ENCODE assay signal across 25 mouse cellular contexts in the genomic region with DNA sequence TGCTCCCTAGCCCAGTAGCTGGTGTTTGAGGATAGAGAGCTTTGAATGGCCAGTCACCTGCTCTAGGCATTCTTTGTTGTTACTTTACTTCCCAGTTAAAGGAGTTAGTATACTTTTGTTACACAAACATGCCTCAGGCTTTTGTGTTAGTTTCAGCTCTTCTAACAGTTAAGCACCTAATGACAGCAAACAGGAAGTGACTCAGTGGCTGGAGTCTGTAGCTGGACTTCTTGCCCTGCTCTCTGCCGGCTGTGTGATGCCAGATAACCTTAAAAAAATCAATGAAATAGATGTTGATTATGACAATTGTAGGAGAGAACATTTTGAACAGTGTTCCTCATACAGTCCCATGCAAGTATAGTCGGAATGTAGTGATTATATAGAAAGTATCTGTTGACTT. TPM values are rescaled to one million over a fixed set of nuclear protein-coding genes. Genes with fewer than 3 reads are reported as not detected.
DNase-seq lines count a peak whose midpoint lies in the region; ATAC-seq and TF ChIP-seq lines count a peak whose summit lies in the region.
"Had no signal": no experiment of that assay in that cellular context is flagged by ENCODE, and none has a peak within 500 bp of the region (broad histone marks: within the 10 kb centered on the region; RNA-seq: fewer than 3 reads in every experiment).

No protein-coding gene starts in this region.

- no peak for ATAC-seq in hindbrain, postnatal 0 days
- ATAC-seq: CD4-positive, CD25-positive, alpha-beta regulatory T cell, adult 4 months; forebrain, embryonic 14.5 days; intestine, embryonic 15.5 days had no signal

- no peaks in the 10 kb centered on the region for H3K27me3 ChIP-seq in hindbrain, postnatal 0 days (ENCODE audit: insufficient read depth, low read length)
- H3K27me3 ChIP-seq: heart, embryonic 13.5 days; hindbrain, embryonic 15.5 days; intestine, embryonic 15.5 days had no signal

- no peaks in the 10 kb centered on the region for H3K36me3 ChIP-seq in hindbrain, postnatal 0 days (ENCODE audit: insufficient read depth, low read length)
- H3K36me3 ChIP-seq: heart, embryonic 10.5 days; heart, embryonic 13.5 days; hindbrain, embryonic 15.5 days; intestine, embryonic 15.5 days had no signal

- WGBS in hindbrain, postnatal 0 days = 65% methylated on average over 2 of the region's 2 CpGs

- no peak overlapping the region for H3K4me2 ChIP-seq in hindbrain, postnatal 0 days (ENCODE audit: low read depth, low read length)
- H3K4me2 ChIP-seq: heart, embryonic 13.5 days; hindbrain, embryonic 15.5 days; intestine, embryonic 15.5 days had no signal

- peak; percentile 68 for DNase-seq in 416B (ENCODE audit: low read depth)
- DNase-seq in MEL-GATA-1-ER (ENCODE audit: extremely low read depth, low read depth) = peak; percentile 16
- DNase-seq in R1 (ENCODE audit: low read depth, low spot score) = peak; percentile 10
- DNase-seq in right cerebral cortex, postnatal 4 days = no peak
- no peak for DNase-seq in kidney, postnatal 10 days
- no peak for DNase-seq in kidney, postnatal 25 days
- DNase-seq in hindbrain, postnatal 0 days (ENCODE audit: low spot score) = no peak
- DNase-seq: adrenal gland, postnatal 10 days; adrenal gland, postnatal 36 days; cerebellum, adult 18-20 months; cerebellum, adult 9-10 months; cerebellum, postnatal 14 days; gastrocnemius, postnatal 10 days; gastrocnemius, postnatal 36 days; heart, adult 2 months; heart, postnatal 14 days; heart, postnatal 4 days; kidney, adult 11 months; kidney, adult 8-10 months had no signal

- H3K9ac ChIP-seq in hindbrain, postnatal 0 days (replicated peaks; ENCODE audit: low read length) = no peak overlapping the region
- H3K9ac ChIP-seq: heart, embryonic 13.5 days; hindbrain, embryonic 15.5 days; intestine, embryonic 15.5 days had no signal

- no peak for TF ChIP-seq CTCF in hindbrain, postnatal 0 days (IDR thresholded peaks at IDR 0.05; ENCODE audit: low read depth)

- H3K4me3 ChIP-seq in hindbrain, postnatal 0 days (ENCODE audit: low read length) = no peak overlapping the region
- H3K4me3 ChIP-seq: heart, adult 2 months; heart, embryonic 10.5 days; heart, embryonic 13.5 days; hindbrain, embryonic 15.5 days; intestine, embryonic 15.5 days had no signal

- H3K9me3 ChIP-seq in hindbrain, postnatal 0 days (ENCODE audit: low read length) = no peaks in the 10 kb centered on the region
- H3K9me3 ChIP-seq: heart, embryonic 10.5 days; heart, embryonic 13.5 days; hindbrain, embryonic 15.5 days; intestine, embryonic 15.5 days had no signal

- no peak overlapping the region for H3K27ac ChIP-seq in hindbrain, postnatal 0 days
- H3K27ac ChIP-seq: heart, adult 2 months; heart, embryonic 10.5 days; heart, embryonic 13.5 days; hindbrain, embryonic 15.5 days; intestine, embryonic 15.5 days had no signal

- H3K4me1 ChIP-seq in hindbrain, postnatal 0 days (ENCODE audit: insufficient read depth, low read length) = no peaks in the 10 kb centered on the region
- H3K4me1 ChIP-seq: heart, embryonic 10.5 days; heart, embryonic 13.5 days; hindbrain, embryonic 15.5 days; intestine, embryonic 15.5 days had no signal

RNA-seq across cellular contexts. Expression of gene Armcx2, which starts 35.4 kb away (rescaled TPM):
- 102 and 107 TPM in 2 replicates for total RNA-seq in hindbrain, postnatal 0 days (2014; rRNA removed)
- polyA plus RNA-seq in hindbrain, postnatal 0 days (2015; fragmentation: Nextera tagmentation; extraction: Ambion mirVana) = 74.6 and 77.7 TPM in 2 replicates

Comparison
In these comparisons a context has a peak if more than half of its experiments do, and no peak if none do; other contexts are left out.
1. DNase-seq: peak in 416B (single experiment), MEL-GATA-1-ER (single experiment) and R1 (single experiment); none in right cerebral cortex, postnatal 4 days (single experiment), kidney, postnatal 10 days (single experiment), kidney, postnatal 25 days (0 of 2) and hindbrain, postnatal 0 days (single experiment).